Mouse (Mus musculus) liver, postnatal 0 days (tissue): ENCODE data around the gene Inafm1.

Source experiments
- CTCF ChIP-seq: sonication (generic); IDR thresholded peaks from 2 replicates; pipeline ENCODE4 v1.5.1; 2016; ENCODE audit warnings: antibody characterized with exemption, low read depth
- EP300 ChIP-seq: IDR thresholded peaks from 2 replicates; pipeline ENCODE4 v1.6.1; 2016; ENCODE audit warnings: antibody characterized with exemption, low read depth, mild to moderate bottlenecking

DNA sequence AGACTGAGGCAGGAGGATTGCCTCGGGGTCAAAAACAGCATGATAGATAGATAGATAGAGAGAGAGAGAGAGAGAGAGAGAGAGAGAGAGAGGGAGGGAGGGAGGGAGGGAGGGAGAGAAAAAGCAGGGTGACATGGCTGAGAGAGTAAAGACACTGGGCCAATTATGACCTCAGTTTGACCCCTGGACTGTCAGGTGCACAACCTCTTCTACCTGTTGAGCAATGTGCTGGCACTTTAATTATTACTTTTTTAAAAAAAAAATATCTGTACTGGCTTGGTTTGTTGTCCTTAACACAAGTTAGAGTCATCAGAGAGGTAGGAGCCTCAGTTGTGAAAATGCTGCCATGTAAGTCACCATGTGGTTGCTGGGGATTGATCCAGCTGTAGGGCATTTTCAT lies 14.4 kb upstream of the Inafm1 start:
- TF ChIP-seq CTCF (no peak), EP300 (no peak)
